Mouse (Mus musculus) C2C12 (cell line): ENCODE measurements around the gene Pfkfb4.

ENCODE experiments used
- CTCF ChIP-seq: IDR thresholded peaks from one replicate; pipeline ENCODE4 v1.5.1; 2011; ENCODE audit not compliant: control insufficient read depth, insufficient read depth, insufficient read length
- FOSL1 ChIP-seq: IDR thresholded peaks from one replicate; pipeline ENCODE4 v1.8.0; 2011; ENCODE audit warnings: mild to moderate bottlenecking, low read length; ENCODE audit not compliant: poor library complexity, insufficient read depth, severe bottlenecking
- MAX ChIP-seq: IDR thresholded peaks from one replicate; pipeline ENCODE4 v1.6.1; 2011; ENCODE audit warnings: mild to moderate bottlenecking, control low read depth
- USF1 ChIP-seq: IDR thresholded peaks from one replicate; pipeline ENCODE4 v1.6.1; 2011; ENCODE audit warnings: low read depth, mild to moderate bottlenecking, control low read depth, moderate library complexity

DNA sequence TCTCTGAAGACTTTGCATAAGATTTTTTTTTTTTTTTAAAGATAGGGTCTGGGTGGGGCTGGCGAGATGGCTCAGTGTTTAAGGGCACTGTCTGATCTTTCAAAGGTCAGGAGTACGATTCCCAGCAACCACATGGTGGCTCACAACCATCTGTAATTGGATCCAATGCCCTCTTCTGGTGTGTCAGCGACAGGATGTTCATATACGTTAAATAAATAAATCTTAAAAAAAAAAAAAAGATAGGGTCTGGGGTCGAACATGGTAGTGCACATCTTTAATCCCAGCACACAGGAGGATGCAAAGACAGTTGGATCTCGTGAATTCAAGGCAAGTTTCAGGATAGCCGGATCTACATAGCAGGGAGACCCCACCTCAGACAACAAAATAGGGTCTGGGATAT lies 57.7 kb downstream of the Pfkfb4 start:
- TF ChIP-seq CTCF (no peak), USF1 (no peak), FOSL1 (no peak), MAX (no peak)
